Mouse (Mus musculus) myocyte (in vitro differentiated cells): ENCODE measurements at regions not wholly inside any gene's neighbourhood (a gene's known extent, or its start where the extent isn't known, plus 50 kb on each side); places are given as distances from the start of the nearest gene placed in this dataset.
A peak's percentile ranks its signal among the peaks of the same experiment; 100 is the strongest.

Experiments
- H3K27me3 ChIP-seq: one replicate; pipeline ENCODE4 v1.6.1; 2011; ENCODE audit not compliant: control insufficient read depth, insufficient read depth, insufficient read length
- H3K36me3 ChIP-seq: one replicate; pipeline ENCODE4 v1.6.1; 2011; ENCODE audit not compliant: control insufficient read depth, insufficient read depth
- H3K4me2 ChIP-seq: one replicate; pipeline ENCODE4 v1.6.1; 2011; ENCODE audit warnings: low read depth, control low read depth
- H3K4me3 ChIP-seq: one replicate; pipeline ENCODE4 v1.5.1; 2011; ENCODE audit warnings: mild to moderate bottlenecking, control low read depth, moderate library complexity
- H3K79me2 ChIP-seq: one replicate; pipeline ENCODE4 v1.6.1; 2011; ENCODE audit not compliant: control insufficient read depth, insufficient read depth
- H3ac ChIP-seq: one replicate; pipeline ENCODE4 v1.6.1; 2011; ENCODE audit not compliant: control insufficient read depth, insufficient read length
- CEBPB ChIP-seq: IDR thresholded peaks from 2 replicates; pipeline ENCODE4 v1.6.1; 2011; ENCODE audit warnings: mild to moderate bottlenecking, moderate library complexity; ENCODE audit not compliant: poor library complexity, insufficient read depth, severe bottlenecking
- E2F4 ChIP-seq: IDR thresholded peaks from one replicate; pipeline ENCODE4 v1.6.1; 2011; ENCODE audit warnings: mild to moderate bottlenecking, control low read depth, moderate library complexity; ENCODE audit not compliant: insufficient read depth
- MAX ChIP-seq: IDR thresholded peaks from one replicate; pipeline ENCODE4 v1.6.1; 2011; ENCODE audit warnings: low read depth, mild to moderate bottlenecking, control low read depth
- MYOD1 ChIP-seq, 3 experiments: IDR thresholded peaks; one replicate each; pipeline ENCODE4 v1.6.1; 2011; ENCODE audit warnings: control low read depth in 2 of 3, low read depth in 2 of 3, mild to moderate bottlenecking in 2 of 3, moderate library complexity in 1 of 3; ENCODE audit not compliant: insufficient read length in 2 of 3, control insufficient read depth in 1 of 3
- MYOG ChIP-seq, 3 experiments: IDR thresholded peaks; one replicate each; pipeline ENCODE4 v1.6.1; 2011; ENCODE audit warnings: control low read depth in 2 of 3, low read depth in 2 of 3, mild to moderate bottlenecking in 2 of 3; ENCODE audit not compliant: insufficient read length in 2 of 3, control insufficient read depth in 1 of 3, insufficient read depth in 1 of 3
- POLR2A ChIP-seq: IDR thresholded peaks from one replicate; pipeline ENCODE4 v1.6.1; 2011; ENCODE audit warnings: low read depth, mild to moderate bottlenecking, control low read depth, moderate library complexity; ENCODE audit not compliant: insufficient read length
- POLR2AphosphoS2 ChIP-seq: IDR thresholded peaks from one replicate; pipeline ENCODE4 v1.6.1; 2011; ENCODE audit warnings: low read depth, control low read depth; ENCODE audit not compliant: insufficient read length
- REST ChIP-seq: IDR thresholded peaks from one replicate; pipeline ENCODE4 v1.6.1; 2011; ENCODE audit warnings: mild to moderate bottlenecking, control low read depth, moderate library complexity; ENCODE audit not compliant: insufficient read depth, insufficient read length
- SRF ChIP-seq: IDR thresholded peaks from one replicate; pipeline ENCODE4 v1.6.1; 2011; ENCODE audit warnings: low read depth; ENCODE audit not compliant: control insufficient read depth, insufficient read length
- TCF12 ChIP-seq: IDR thresholded peaks from one replicate; pipeline ENCODE4 v1.6.1; 2011; ENCODE audit warnings: mild to moderate bottlenecking, control low read depth; ENCODE audit not compliant: poor library complexity, insufficient read depth, severe bottlenecking
- TCF3 ChIP-seq: IDR thresholded peaks from one replicate; pipeline ENCODE4 v1.6.1; 2011; ENCODE audit warnings: low read depth, control low read depth; ENCODE audit not compliant: insufficient read length
- USF1 ChIP-seq: IDR thresholded peaks from one replicate; pipeline ENCODE4 v1.6.1; 2011; ENCODE audit warnings: low read depth, mild to moderate bottlenecking, control low read depth, moderate library complexity

DNA sequence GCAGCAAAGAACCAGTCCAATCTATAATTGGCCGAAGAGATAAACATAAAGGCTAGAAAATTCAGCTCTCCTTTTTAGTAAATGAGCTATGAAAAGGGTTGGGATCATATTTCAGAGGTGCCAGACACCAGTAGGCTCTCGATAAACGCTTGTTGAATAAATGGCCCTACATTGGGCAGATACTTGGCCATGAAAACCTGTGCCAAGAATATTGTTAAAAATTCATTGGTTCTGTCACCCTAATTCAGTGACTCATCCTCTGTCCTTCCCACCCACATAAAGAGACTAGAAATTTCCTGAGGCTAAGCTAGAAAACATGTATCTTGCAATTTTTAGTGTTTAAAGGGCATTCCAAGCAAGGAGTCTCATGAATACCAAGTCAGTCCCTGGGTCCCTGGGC lies 224.3 kb upstream of the Spaca1 start:
- no peak overlapping the region for H3ac ChIP-seq
- no peaks in the 10 kb centered on the region for H3K27me3 ChIP-seq
- no peaks in the 10 kb centered on the region for H3K79me2 ChIP-seq
- H3K4me2 ChIP-seq = no peak overlapping the region
- no peaks in the 10 kb centered on the region for H3K36me3 ChIP-seq
- TF ChIP-seq POLR2AphosphoS2 = no peak
- TF ChIP-seq MYOG (IDR thresholded peaks at IDR 0.05; ENCODE audit: control insufficient read depth in 1 of 3, insufficient read depth in 1 of 3, insufficient read length in 2 of 3, low read depth in 2 of 3) = no peak
- no peak for TF ChIP-seq TCF12
- no peak for TF ChIP-seq REST
- no peak for TF ChIP-seq CEBPB
- H3K4me3 ChIP-seq = no peak overlapping the region

DNA sequence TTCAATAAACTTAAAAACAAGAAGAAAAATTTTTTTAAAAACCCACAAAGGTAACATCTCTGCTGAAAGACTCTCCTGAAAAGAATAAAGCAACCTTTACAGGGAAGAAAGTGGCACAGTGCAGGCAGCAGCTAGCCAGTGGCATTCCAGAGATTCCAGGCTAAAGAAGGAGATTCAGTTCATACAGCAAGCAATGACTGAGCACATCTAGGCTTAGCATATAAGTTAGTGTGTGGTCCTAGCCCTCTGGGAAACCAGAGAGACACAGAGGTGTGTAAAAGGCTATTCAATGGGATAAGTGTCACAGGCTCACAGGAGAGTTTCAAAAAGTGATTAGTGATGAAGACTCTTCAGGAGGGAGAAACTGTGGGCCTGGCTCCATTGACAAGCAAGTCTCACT lies 225.4 kb upstream of the Spaca1 start:
- H3K36me3 ChIP-seq = no peaks in the 10 kb centered on the region
- no peak for TF ChIP-seq TCF3
- TF ChIP-seq SRF = no peak
- TF ChIP-seq MAX = no peak
- TF ChIP-seq REST = no peak
- TF ChIP-seq CEBPB = no peak
- no peak for TF ChIP-seq TCF12
- no peak for TF ChIP-seq MYOG (IDR thresholded peaks at IDR 0.05; ENCODE audit: control insufficient read depth in 1 of 3, insufficient read depth in 1 of 3, insufficient read length in 2 of 3, low read depth in 2 of 3)
- TF ChIP-seq USF1 = no peak
- TF ChIP-seq POLR2A = no peak
- no peak for TF ChIP-seq MYOD1 (IDR thresholded peaks at IDR 0.05; ENCODE audit: control insufficient read depth in 1 of 3, insufficient read length in 2 of 3, low read depth in 2 of 3)
- no peak for TF ChIP-seq E2F4
- no peak for TF ChIP-seq POLR2AphosphoS2
- H3ac ChIP-seq = no peak overlapping the region
- H3K79me2 ChIP-seq = no peaks in the 10 kb centered on the region
- H3K27me3 ChIP-seq = no peaks in the 10 kb centered on the region
- no peak overlapping the region for H3K4me3 ChIP-seq
- no peak overlapping the region for H3K4me2 ChIP-seq

DNA sequence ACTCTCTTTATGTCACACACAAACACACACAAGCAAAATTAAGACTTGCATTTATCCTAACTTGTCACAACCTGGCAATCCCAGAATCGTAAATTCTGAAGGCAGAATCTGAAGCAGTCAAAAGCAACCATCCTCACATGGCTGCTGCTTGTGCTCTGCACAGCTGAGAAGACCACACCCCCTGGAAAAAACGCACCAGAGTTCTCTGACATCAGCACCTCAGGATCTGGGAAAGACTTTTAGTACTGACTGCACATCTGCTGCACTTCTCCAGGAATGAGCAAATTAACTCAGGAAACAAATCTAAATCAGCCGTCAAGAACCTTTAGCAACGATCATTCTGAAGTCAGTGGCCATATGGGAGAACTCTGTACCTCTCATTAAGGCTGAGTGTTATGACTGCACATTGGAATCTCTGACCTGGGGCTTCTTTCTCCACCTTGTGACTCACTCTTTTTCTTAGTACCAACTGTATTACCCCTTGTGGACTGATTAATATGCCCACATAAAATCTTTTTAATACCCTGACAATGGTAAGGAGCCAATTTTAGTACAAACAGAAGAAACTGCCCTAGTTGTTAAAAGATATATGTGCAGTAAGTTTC lies 248.1 kb upstream of the Akirin2 start:
- TF ChIP-seq MYOG (IDR thresholded peaks at IDR 0.05; ENCODE audit: control insufficient read depth in 1 of 3, insufficient read depth in 1 of 3, insufficient read length in 2 of 3, low read depth in 2 of 3) (no peak), TCF3 (no peak), E2F4 (no peak), POLR2AphosphoS2 (no peak), SRF (no peak), CEBPB (no peak), POLR2A (no peak), TCF12 (no peak), REST (no peak), MYOD1 (IDR thresholded peaks at IDR 0.05; ENCODE audit: control insufficient read depth in 1 of 3, insufficient read length in 2 of 3, low read depth in 2 of 3) (no peak)
- H3K4me2 ChIP-seq = peak overlapping the region; percentile 15
- H3K27me3 ChIP-seq = no peaks in the 10 kb centered on the region
- no peak overlapping the region for H3K4me3 ChIP-seq
- H3ac ChIP-seq = no peak overlapping the region
- H3K79me2 ChIP-seq = no peaks in the 10 kb centered on the region
- no peaks in the 10 kb centered on the region for H3K36me3 ChIP-seq

GRCm38 (mm10) chr4:34308921-34309563 lies 241.7 kb upstream of the Akirin2 start:
- Histone ChIP-seq H3K79me2 (no peaks in the 10 kb centered on the region), H3K4me2 (no peak overlapping the region), H3ac (no peak overlapping the region), H3K27me3 (no peaks in the 10 kb centered on the region), H3K36me3 (no peaks in the 10 kb centered on the region), H3K4me3 (no peak overlapping the region)
- TF ChIP-seq POLR2A = no peak

GRCm38 (mm10) chr4:34310061-34310642 lies 240.6 kb upstream of the Akirin2 start:
- H3K79me2 ChIP-seq = no peaks in the 10 kb centered on the region
- TF ChIP-seq CEBPB (no peak), MYOG (IDR thresholded peaks at IDR 0.05; ENCODE audit: control insufficient read depth in 1 of 3, insufficient read depth in 1 of 3, insufficient read length in 2 of 3, low read depth in 2 of 3) (no peak), TCF12 (no peak), POLR2AphosphoS2 (no peak), MAX (no peak), MYOD1 (IDR thresholded peaks at IDR 0.05; ENCODE audit: control insufficient read depth in 1 of 3, insufficient read length in 2 of 3, low read depth in 2 of 3) (no peak), POLR2A (no peak), USF1 (no peak), REST (no peak), TCF3 (no peak), SRF (no peak), E2F4 (no peak)
- no peaks in the 10 kb centered on the region for H3K27me3 ChIP-seq
- no peak overlapping the region for H3ac ChIP-seq
- H3K36me3 ChIP-seq = no peaks in the 10 kb centered on the region
- no peak overlapping the region for H3K4me2 ChIP-seq
- H3K4me3 ChIP-seq = no peak overlapping the region
